Mouse (Mus musculus) frontal cortex, postnatal 10 days (tissue): ENCODE data around the gene Dok4.
"Not testable (repeated sequence)": the region's sequence is repeated elsewhere in the genome, so short reads cannot be mapped to it uniquely, and the experiment has no call there.

Source experiments
- DNase-seq, 2 experiments: peaks; one replicate each; pipeline ENCODE4 v3.0.0; 2022; ENCODE audit warnings: low spot score in 2 of 2, mixed read lengths in 1 of 2

Gene Dok4

DNA sequence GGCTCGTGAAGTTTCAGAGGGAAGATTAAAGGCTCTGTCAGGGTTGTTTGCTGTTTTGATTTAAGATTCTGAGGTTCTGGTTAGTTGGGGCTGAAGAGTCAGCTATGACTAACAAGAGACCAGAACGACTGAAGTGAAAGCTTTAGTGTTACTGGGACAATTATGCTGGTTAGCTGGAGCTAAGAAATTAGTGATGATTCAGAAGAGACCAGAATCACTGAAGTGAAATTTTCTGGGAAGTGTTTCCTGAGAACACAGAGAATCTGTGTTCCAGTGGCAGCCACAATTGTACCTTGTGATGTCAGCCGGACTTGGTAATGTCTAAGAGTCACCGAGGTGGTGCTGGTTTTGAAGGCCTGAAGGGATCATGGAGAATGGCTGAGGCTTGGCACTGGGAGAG is 4.6 kb upstream of the Dok4 start:
- DNase-seq, result no peak

DNA sequence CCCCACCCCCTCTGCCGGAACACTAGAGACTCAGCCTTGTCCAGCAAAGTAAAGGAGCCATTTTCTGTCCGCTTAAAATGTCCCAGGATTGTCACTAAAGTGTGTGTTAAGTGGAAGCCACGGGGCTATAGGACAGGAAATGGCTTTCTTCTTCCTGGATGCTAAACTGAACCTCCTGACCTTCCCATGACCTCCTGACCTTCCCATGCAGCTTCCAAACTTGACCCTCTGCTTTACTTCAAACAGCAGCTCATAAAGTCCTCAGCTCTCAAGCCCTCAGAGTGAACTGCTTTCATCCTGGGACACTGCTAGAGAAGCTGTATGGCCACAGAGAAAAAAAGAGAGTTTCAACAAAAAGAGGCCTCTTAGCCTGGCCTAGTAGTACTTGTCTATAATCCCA is 690 bp upstream of the Dok4 start:
- DNase-seq, result no peak

DNA sequence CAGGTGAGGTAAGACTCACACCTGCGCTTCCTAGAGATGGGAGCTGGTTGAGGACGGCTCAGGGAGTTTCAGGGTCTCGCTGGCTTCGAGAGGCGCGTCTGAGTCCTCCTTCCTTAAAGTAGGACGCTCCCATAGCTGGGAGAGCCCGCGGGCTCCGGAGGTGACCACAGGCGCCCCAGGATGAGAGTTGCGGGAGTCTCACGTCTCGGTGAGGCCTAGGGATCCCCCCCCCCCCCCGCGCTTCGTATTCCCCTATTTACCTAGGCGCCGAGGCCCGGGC is 319 bp downstream of the Dok4 start:
- DNase-seq, result no peak

DNA sequence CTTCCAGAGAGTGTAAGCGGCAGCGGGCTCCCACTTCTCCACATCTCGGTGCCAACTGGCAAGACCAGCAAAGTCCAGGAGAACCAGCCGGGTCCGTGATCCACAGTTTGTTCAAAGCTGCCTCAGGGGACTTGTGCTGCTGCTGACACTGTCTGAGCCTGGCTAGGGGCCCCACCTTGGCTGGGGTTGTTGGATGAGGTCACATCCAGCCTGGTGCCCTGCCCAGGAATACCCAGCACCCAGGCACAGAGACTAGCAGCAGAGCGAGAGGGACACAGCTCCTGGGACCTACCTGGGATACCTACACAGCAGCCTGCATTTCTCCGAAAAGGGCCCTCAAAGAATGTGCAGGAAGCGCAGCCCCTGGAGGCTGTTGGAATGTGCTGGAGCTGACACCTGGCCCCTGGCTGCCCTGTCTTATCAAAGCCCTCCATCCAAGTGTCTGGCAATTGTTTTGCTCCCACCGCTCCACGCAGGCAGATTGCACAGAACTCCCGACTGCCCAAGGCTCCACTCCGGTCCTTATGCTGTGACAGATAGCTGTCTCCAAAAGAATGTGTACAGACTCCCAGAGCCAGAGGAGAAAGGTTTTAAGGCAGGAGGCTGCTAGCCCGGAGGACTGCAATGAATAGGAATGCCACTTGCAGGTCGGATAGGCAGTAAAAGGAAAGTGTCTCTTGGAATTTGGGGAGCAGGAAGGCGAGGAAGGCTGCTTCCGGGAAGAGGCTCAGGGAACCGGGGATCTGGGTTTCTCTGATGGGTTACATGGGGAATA is 847 bp downstream of the Dok4 start:
- DNase-seq, result no peak

DNA sequence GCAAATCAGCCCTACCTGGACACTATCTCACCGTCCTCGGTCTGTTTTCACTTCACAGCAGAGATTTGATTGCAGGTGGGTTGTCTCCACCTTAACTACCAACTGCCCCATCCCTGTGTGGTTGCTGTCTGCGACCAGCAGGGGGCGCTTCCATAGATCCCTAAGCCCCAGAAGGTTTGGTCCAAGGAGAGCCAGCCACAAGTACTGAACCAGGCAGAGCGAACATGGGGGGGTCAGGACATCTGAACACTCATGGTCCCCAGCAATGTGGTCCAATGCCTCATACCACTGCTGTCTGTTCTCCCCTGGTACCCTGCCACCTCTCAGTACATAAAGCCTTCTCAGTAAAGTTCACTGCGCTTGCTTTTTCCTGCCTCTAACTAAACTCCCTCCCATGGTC is 1.8 kb downstream of the Dok4 start:
- DNase-seq, result peak in 1 of 2 experiments; percentile 68

DNA sequence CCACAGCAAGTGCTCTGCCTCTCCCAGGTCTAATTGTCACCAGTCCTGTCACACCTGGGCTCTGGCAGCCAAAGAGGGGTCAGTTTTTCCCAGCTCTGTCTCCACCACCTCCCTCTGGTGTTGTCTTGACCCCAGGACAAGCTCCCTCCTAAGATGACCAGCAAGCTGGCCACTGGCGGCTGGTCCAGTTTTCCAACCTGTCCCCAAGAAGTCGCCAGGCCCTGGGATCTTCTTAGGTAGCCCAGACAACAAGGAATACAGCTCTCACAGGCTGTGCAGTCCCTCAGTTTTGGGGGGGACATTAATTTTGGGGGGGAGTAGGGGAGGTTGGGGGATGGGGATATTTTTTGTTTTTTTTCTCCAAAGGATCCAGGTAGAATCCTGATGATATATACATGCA is 3.6 kb downstream of the Dok4 start:
- no peak for DNase-seq

DNA sequence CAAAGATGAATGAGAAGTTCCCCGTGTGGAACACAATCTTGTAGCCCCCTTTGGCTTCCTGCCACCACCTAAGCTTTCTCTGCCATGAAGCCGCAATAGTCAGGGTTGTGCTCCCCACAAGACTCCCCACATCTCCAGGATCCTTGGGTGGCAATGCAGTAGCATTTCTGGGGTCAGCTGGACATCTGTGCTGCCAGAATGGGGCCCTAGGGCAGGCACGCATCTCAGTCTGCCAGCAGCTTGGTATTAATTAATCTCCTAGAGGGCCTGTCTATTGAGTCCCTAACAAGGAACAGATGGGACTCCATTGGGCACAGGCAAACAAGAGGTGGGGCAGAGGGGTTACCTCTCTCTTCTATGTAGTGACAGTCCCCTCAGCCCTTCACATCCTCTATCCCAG is 4.0 kb downstream of the Dok4 start:
- DNase-seq, result no peak

DNA sequence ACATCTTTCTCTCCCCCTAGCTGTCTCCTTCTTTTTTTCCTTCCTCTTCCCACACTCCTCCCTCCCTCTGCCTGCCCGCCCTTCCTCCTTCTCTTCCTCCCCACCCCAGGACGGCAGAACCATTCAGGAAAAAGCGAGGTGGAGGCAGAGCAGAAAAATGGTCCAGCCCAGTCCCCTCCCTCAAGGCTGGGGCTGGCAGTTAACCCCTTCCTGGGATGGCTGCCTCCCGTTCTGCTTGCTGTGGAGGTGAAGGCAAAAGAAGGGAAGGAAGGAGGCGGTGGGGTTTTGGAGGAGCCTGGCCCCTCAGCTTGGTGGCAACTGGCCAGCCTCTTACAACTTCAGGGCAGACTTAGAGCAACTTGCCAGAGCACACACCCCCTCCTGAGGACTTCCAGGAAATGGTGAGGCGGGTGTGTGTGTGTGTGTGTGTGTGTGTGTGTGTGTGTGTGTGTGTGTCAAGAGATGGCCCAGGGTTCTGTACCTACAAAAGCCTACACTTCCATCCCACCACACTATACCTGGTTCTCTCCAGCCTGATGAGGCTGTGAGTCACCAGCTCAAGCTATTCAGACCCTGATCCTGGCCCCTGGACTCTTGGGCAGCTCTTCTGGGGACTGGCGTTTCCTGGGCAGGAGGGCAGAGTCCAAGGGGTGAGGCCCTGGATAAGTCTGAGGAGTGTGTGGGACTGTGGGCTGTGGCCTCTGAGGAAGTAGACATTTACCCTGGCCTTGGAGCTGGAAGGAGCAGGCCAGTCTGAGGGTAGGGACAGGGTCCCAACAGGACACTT is 4.8 kb downstream of the Dok4 start:
- peak; percentile 77 to 81 for DNase-seq

DNA sequence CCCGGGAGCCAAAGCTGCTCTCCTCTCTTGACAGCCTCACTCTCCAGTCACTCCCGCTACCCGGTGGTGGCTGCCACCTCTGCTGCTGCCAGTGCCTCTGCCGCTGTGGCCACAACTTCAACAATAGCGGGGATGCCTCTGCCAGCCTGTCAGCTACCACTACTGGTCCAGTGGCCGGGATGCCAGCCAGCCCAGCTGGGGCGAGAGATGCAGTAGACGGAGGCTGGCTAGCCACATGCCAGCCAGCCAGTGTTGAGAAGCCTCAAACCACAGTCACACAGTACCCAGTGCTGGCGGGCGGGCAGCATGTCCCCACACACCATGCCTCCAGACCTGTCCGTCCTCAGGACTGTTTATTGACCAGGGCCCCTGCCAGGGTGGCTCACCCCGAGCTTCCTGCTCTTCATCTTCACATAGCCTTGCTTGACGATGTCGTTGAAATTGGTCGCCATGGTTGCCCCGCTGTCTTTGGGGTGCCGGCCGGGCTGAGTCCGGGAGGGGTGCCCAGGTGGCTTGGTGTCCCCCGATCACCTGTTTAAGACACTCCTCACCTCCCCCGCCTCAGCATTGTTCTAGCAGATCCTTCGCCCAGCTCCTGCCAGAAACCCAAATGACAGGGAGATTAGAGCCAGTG is 5.5 kb downstream of the Dok4 start:
- DNase-seq, result peak; percentile 65 to 69

DNA sequence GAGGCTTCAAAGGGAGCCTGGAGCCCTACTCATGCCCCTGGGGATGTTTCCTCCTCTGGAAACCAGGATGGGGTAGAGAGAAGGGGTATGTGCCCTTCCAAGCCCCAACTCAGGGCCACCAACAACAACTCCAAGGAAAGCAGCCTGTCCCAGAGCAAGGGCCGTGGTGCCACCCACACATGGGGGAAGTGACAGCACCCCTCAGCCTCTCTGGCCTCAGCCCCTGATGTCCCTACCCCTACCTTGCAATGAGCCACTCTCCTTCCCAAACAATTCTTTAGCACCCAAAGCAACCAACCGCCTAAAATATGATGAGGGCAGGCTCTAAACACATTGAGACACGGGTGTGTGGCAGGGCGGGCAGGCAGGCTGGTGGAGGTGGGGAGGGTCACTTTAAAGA is 6.1 kb downstream of the Dok4 start:
- no peak for DNase-seq

DNA sequence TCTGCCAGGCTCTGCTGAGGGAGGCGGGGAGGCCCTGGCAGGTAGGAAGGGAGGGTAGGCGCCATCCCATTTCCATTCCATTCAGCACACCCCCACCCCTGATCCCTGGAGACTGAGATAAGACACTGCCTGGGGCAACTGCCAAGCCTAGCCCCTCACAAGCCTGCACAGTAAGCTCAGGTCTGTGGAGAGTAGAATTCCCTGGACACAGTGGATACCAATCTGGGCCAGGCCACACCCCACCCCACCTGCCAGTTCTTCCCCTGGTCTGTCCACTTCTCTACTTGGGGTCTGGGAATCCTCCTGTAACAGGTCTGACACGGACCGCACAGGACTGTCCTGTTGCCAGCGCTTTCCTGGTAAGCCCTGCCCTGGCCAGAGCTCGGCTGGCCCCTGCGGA is 7.0 kb downstream of the Dok4 start:
- DNase-seq, result no peak

DNA sequence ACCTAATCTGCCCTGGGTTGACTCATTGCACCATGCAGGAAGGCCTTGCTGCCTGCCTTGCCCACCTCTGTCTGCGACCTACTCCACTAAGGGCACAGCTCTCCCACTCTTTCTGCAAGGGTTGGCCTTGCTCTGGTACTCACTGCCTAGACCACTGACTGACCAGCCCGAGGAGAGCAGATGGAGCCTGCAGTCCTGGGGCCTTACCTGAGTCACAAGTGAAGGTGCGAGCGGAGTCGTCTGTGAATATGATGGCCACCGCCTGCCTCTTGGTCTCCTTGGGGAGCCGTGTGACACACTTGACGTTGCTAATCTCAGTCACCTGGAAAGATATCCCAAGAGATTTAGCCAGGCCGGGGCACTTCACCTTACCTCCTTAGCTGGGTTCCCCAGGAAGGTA is 9.2 kb downstream of the Dok4 start:
- DNase-seq, result no peak

DNA sequence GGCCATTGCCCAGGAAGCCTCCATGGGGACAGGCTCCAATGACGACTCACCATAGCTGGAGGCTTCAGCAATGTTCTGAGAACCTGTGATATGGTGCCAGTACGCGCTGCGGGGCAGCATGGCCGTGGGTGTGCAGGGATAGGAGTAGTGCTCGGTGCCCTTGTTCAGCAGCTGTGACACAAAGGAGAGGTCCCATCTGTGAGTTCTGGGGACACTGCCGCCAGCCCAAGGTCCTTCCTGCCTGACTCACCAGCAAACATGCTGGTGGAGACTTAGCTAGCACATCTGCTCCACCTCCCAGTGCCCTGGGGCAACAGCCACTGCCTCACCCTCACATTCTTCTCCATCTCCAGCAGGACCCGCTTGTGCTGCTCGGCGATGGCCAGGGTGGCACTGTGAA is 10.8 kb downstream of the Dok4 start:
- DNase-seq, result no peak

DNA sequence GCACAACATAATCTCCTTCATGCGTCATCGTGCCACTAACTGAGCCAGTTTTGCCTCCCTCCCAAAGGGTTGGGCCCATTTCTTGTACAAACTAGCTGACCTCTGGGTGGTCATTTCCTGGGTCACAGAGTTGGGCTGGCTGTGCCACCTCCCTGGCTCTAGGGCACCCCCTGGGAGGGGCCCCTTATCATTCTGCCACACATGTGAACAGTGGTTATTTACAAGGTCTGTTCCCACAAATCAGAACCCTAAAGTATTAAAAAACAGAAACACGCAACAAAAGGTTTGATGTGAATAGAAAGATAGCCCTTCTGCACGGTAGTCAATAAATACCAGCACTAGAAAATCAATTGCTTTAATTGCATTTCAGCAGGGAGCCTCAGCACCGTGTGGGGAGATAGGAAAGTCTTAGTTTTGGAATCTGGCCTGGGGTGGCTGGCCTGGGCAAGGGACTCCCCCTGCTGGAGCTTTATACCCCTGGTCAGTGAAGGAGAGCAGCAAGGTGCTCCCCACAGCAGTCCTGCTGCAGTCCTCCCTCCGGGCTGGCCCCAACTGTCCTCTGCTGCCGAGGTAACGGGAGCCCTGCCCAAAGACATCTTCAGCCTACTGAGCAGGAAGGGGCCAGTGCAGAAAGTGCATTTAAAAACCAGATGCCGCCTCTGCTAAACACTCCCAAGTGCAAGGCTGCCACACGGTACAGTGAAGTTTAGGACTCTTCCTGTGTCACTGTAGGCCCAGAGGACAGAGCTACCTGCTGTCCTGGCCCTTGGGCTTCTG is 12.0 kb downstream of the Dok4 start:
- no peak for DNase-seq

DNA sequence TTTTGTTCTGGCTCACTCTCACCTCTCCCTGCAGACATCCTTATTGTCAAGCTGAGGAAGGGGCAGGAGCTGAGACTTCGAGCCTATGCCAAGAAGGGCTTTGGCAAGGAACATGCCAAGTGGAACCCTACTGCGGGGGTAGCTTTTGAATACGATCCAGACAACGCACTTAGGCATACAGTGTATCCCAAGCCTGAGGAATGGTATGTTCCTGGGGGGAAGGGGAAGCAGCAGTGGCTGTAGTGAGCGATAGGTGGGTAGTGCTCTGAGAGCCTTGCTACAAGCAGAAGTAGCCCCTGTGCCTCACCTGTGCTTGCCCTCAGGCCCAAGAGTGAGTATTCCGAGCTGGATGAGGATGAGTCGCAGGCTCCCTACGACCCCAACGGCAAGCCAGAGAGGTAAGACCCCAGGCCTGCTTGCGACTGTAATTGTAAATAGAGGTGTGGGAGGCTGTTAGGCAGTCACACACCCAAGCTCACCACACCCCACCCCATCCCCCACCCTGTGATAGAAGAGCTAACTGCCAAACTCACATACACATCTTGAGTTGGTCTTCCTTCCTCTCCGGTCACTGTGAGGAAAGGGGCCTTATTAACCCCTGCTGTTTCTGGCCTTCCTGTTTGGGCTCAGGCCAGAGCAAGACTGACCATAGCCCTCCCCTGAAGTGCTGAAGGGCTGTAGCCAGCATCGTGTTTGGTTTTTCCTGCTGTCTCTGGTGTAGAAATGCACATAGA is 13.5 kb downstream of the Dok4 start:
- no peak for DNase-seq

DNA sequence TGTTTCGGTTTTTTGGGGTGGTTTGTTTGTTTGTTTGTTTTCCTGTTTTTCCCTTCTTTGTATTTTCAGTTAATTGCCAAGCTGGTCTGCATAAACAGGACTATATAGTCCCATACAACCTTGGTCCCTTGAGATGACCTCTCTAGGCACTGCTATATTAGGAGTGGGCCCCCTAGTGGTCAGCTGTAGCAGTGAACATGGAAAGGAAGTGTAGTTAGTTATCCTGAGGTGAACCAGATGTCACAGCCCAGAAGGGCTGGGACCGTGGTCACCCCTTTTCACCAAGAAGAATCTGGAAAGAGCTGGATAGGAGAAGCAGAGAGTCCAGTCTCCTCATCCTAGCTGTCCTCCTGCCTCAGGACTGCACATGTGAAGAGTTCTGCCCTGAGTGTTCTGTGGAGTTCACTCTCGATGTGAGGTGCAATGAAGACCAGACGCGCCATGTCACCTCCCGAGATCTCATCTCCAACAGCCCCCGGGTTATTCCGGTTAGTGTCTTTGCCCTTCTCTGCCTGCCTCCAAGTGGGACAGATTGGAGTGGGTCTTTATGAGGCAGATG is 14.7 kb downstream of the Dok4 start:
- DNase-seq, result no peak

DNA sequence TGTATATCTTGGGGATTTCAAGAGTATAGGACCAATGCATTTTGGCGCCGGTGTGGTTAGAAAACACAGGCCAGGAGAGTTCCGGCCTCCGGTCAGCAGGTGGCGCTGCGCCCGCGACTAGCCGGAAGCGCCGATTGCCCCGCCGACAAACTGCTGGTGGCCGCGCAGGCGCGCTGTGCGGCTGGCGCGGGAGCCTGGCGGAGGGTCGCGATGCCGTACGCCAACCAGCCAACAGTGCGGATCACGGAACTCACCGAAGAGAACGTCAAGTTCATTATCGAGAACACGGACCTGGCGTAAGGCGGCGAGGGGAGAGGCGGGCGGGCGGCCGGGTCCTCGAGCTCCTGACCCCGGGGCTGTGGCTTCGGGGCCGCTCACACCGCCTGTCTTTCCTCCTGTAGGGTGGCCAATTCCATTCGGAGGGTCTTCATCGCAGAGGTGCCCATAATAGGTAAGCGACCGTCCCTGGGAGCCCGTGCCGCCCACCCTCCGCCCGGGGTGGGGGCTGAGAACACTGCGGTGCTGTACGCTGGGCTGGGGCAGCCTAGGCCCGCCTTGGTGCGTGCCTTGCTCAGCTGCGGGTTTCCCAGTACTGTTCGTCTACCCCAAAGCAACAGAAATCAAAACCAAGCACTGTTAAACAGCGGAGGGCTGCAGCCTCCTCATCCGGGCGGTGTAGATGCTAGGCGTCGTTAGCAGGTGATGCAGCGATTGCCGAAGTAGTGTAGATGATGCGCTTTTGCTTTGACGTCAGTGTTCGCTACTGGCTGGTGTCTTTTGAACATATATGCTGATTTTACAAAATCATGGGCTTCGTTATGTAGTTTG is 18.6 kb downstream of the Dok4 start, which contains the start of gene Polr2c:
TSS of gene Polr2c (plus strand) at position 105 of the 828 bp plus-strand sequence.
- peak in 1 of 2 experiments; percentile 89 for DNase-seq

DNA sequence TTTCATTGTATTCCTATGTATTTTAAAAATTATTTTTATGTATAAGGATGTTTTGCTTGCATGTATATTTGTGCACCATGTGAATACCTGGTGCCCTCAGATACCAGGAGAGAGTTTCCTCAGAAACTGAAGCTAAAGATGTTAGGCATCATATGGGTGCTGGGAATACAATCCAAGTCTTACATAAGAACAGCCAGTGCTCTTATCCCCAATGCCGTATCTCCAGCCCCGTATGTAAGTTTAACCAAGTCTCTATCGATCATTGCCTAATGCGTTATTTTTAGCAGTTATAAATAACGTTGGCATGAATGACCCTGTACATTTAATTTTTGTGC is 19.2 kb downstream of the Dok4 start:
- no peak for DNase-seq

DNA sequence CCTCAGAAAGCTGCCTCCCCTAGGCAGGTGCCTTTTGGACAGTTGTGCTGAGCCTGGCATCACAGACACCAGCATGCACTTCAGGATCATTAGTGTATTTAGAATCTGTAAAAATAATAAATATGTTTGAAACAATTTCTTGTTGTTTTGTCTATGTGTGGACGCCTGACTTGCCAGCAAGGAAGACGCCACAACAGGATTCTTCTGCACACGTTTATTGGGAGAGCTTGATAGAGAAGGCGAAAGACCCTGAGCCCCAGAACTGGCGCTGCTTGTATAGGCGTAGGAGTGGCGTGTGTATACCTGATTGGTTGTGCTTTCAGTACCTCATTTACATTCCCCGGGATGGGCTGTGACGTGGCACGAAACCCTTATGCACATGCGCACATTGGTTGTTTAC is 21.4 kb downstream of the Dok4 start:
- DNase-seq, result not testable (repeated sequence)

DNA sequence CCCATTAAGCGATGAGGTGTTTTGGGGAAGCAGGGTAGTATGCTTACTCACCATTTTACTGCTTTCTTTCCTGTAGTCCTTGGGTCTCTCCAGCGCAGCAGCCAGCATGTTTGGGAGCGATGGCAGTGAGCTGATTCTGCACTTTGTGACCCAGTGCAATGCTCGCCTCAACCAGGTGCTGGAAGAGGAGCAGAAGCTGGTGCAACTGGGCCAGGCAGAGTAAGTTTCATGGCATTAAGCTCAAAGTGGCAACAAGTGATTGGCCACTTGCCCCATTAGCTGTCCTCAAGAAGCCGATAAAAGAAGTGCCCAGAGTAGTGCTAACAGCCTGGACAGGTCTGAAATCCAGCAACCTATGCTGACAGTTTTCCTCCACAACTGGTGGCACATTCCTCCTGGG is 26.1 kb downstream of the Dok4 start:
- no peak for DNase-seq
